Mouse (Mus musculus): Measurements from ENCODE around the gene Adad2. TPM values are rescaled to one million over a fixed set of nuclear protein-coding genes. Genes with fewer than 3 reads are reported as not detected.
A peak's percentile ranks its signal among the peaks of the same experiment; 100 is the strongest.

Gene Adad2
- total RNA-seq, 2 experiments from 2014 or later = not detected

DNA sequence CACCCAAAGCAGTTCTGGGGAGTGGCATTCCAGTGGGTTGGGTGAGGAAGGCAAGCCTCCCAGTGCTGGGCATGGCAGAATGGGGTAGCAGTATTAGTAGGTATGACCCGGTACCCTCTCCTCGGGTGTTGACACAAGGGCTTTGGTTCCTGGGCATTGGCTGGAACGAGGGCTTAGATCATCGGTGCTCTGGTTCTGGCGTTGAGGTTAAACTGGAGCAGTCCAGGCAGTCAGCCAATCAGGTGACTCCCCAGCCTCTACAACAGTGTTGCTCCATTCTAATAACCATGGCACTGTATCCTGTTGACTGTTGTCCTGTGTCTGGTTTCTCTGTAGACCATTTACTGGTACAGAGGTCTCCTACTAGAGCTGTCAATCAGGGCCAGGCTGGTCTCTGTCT is 5.0 kb downstream of the Adad2 start:
- peak; percentile 68 for DNase-seq

DNA sequence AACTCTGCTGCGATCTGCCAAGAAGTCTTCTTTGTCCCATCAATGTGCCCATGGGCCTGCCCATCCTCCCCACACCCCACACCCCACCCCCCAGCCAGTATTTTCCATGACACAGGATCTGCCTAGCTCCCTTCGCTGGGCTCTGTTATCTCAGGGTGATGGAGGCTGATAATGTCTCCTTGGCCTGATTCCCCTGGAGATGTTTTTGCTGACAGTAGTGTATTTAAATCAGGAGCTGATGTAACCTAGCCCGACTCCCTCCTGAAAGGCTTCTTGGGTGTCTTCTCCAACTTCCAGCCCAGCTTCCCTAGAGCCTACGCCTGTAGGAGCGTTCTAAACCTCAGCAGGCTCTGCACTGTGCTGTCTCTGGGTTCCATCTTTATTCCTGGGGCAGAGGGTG is 6.3 kb downstream of the Adad2 start:
- no peak for DNase-seq

DNA sequence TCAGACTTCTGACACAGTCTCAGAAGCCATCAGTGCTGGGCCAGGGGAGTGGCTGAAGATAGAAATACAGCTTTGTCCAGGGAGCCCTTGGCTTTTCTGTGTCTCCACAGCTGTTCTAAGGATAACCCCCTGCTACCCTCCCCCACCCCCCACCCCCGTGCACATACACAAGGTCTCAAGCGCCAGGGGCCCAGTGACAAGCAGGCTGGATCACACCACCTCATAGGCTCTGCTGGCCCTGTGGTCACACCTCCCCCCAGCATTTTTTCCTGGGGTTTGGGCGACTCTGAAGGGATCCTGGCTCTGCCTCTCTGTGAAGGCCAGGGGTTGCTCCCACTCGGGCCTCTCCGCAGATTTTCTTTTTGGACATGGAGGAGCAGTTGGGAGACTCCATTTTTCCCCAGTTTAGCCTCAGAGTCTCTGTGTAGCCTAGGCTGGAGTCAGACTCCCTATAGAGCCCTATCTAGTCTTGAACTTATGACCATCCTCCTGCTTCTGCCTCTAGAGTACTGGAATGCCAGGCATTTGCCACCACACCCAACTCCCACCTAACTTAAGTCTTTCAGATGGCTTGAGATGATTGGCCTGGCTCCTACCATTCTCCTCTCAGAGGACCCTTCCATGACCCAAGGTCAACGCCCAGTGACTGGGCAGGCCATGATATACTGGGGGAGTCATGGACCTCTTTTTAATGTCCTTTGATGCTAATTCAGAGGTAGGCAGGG is 7.7 kb downstream of the Adad2 start:
- DNase-seq = no peak

DNA sequence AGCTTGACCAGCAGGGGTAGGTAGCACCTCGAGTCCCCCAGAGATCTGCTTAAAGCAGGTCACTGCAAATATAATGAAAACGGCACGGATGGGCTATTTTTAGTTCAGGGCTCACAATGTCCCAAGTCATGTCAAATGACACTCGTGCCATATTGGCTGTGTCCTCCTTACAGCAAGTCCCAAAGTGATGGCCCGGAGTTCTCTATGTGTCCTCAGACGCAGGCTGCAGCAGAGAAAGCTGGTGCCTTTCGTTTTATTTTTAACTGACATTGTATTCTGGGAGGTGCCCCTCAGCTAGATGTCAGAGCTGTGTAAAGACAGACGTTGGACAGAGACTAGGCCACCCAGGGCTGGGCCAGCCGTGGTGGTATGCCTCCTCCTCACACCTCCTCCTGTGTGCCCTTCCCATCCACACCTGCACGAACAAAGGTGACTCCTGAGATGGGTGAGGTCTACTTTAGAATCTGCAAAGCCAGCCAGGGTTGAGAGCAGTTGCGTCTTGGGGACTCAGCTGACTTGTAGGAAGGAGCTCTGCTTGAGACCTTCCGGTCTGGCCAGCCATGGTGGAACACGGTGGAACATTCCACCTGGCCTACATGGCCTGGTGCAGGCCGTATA is 8.4 kb downstream of the Adad2 start:
- DNase-seq = no peak

DNA sequence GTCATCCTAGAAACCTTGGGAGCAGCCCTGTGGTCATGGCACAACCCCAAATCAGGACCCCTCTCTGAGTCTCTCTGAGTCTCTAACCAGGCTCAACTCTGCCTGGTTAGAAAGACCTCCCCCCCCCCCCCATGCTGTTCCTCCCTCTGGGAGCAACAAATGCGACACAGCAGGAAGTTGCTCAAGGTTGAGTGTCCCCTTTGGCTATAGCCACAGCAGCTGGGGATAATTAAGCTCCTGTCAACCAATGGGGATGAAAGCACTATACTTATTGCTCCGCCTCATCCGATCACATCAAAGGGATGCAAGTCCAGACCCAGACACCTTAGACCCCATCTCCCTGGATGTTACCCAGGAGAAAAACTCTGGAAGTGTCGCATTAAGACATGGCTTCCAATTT is 10.0 kb downstream of the Adad2 start:
- DNase-seq = no peak

DNA sequence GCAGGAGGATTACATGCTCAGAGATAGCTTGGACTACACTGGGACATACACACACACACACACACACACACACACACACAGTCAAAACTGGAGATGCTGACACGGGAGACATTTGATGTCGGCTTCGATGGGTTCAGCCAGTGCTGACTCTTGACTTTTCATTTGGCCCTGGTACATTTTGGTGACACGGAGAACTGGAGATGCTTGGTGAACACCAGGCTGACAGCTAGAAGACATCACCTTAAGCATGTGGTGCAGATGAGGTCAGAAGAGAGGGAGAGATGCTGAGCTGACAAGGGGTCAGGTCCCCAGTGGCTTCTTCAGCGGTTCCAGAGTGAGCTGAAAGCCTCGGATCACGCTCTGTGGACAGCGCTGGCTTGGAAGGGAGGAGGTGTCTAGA is 10.5 kb downstream of the Adad2 start:
- no peak for DNase-seq

DNA sequence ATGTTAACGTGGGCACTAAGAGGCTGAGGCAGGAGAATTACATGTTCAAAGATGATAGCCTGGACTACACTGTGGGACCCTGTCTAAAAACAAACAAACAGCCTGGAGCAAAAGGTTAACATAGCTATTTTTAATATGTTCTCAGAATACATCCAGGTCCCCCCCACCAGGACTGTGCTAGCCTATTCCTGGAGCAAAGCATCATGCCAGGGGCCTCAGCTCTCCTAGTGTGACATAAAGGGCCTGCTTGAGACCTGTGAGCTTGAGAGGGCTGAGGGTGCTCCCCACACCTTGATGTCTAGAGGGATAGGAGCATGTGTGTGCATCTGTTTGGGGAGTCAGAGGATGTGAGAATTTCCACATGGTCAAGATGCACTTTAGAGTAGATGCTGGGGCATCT is 11.2 kb downstream of the Adad2 start:
- DNase-seq = no peak

DNA sequence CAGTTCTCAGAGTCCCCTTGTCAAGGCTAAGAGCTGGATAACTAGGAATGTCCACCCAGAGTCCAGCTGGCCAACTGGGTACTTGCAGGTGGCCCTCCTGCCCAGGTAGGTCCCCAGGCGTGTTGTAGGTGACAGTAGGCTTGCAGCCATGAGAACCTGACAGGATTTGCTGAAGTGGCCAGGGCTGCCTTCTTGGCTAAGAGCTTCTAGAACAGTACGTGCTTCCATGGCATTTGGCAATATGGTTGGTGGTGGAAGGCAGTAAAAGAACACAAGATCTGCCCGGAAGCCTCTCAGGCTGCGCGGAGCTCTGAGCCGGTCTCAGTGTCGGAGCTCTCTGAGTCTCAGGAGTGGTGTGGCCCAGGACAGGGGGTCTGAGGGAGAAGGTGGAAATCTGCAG is 12.4 kb downstream of the Adad2 start:
- no peak for DNase-seq

DNA sequence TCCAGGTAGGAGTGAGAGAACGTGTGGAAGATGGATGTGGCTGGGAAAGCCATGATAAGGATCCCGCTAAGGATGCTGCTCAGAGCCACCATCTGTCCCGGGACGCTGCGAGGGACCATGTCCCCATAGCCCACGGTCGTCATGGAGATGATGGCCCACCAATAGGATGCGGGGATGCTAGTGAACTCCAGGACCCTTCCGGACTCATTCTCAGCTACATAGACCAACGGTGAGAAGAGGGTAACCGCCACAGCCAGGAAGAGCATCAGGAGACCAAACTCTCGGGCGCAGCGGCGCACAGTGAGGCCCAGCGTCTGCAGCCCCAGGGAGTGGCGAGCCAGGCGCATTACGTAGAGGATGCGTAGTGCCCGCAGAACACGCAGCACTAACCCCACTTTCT is 13.2 kb downstream of the Adad2 start:
- no peak for DNase-seq

DNA sequence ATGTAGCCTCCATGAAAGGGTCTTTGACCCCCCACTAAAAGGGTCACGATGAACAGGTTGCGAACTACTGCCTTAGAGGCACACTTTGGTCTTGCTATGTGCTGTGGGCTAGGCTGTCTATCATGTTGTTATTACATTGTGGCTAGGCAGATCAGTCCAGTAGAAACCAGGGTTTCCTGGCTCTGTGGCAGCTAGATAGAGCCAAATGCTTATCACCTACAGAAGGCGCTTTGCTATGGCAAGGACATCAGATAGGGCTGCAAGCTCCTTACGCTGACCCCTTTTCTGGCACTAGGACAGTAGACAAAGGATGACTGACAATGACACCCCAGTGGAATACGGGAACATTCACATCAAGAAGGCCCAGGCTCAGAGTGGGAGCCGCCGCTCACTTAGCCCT is 14.7 kb downstream of the Adad2 start:
- no peak for DNase-seq

DNA sequence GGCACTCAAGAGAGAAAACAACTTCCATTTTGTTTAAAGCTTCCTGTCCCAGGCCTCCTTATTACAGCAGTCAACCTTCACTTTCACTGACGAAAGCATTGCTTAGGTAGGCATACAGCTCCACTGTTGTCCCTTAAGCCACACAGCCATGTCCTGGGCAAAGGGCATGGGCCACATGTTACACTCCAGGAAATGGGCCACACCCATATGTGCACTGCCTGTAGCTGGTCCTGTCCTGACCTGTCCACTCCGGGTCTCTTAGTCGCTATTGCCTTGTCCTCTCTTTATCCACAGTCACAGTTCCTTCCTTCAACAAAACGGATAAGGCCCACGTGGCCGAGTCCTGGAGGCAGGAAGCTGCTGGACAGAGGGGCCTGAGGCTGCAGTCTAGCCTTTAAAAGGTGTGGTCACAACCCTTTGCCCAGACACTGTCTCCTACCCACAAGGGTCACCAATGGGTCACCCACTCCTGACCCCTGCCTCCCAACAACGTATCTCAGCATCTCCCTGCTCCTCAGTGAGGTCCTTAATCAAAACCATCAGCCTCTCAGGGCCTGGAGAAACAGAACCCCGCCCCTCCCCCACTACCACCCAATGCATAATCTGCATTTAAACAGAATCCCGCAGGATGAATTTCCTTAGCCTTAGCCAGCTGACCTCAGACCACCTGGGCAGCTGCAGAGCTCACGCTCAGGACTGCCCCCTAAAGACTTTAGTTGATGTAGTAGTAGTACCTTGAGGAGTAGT is 15.2 kb downstream of the Adad2 start:
- no peak for DNase-seq

DNA sequence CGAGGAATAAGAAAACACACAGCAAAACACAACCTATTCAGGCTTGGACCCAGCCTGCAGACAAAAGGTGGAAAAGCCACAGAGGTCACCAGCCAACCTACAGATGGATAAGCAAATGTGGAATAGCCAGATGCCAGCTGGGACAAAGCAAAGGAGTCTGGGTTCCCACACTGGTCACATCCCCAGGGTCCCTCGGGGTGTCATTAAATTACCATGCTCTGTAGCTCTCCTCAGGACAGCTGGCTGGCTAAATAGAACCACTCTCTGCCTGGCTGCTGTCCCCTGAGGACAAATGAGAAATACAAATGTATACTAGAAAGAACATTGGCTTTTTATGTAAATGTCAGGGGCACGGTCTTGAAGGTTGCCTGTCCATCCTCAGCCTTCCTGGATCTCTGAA is 18.3 kb downstream of the Adad2 start:
- peak; percentile 44 for DNase-seq

DNA sequence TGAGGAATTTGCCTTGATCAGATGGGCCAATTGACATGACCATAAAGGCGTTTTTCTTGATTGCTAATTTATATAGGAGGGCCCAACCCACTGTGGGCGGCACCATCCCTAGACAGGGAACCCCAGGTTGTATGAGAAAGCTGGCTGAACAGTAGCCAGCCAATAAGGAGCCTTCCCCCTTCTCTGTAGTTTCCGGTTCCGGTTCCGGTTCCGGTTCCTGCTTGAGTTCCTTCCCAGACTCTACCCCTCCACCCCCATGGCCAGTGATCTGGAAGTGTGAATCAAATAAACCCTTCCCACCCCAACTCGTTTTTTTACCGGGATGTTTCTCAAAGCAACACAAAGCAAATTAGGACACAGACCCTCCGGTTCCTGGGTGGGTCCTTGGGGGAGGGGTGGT is 19.7 kb downstream of the Adad2 start:
- DNase-seq = no peak

DNA sequence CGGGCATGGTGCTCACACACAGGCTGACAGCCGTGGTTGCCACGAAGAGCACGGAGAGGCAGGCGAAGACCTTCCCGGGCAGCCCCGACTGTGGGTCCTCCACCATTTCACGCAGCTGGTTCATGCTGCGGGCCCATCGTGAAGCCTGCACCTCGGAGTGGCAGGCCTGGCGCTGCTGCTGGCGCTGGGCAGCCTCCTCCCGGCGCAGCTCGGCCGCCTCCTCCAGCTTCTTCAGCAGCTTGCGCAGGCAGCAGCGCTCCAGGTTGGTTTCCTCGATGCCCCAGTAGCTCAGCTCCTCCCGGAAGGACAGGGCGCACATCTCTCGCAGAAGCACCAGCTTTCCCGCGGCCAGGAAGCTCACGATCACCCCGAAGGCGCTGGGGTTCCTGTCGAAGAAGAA is 20.4 kb downstream of the Adad2 start:
- DNase-seq = no peak

DNA sequence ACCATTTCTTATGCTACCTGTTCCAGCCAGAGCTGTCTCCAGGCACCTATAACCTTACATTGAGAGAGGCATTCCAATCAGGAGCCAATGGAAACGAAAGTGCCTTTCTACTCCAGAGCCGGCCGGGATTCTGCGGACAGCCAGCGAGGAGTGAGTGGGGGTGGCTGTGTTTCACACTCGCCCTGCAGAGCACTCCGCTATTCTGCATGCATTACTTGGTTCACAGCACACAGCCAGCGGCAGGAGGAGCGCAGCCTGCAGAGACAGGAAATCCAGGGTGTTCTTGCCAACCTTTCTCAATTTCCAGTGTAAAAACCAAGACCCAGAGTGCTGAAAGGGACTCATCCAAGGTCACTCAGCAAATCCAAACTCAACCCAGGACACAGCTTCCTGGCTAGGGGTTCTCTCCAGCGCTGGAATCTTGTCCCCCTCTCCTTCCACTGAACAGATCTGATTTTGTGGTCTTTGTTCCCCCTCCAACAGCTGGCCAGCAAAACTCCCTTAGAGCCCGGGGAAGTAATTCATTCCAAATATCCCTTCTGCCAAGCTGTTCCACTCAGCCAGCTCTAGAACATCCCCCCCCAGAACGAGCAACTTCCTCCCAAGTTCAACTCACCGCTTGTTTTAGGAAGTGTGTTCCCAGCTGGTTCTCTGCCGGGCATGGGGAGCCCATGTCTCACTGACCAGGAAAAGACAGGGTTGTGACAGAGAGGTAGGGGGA is 22.2 kb downstream of the Adad2 start:
- no peak for DNase-seq

DNA sequence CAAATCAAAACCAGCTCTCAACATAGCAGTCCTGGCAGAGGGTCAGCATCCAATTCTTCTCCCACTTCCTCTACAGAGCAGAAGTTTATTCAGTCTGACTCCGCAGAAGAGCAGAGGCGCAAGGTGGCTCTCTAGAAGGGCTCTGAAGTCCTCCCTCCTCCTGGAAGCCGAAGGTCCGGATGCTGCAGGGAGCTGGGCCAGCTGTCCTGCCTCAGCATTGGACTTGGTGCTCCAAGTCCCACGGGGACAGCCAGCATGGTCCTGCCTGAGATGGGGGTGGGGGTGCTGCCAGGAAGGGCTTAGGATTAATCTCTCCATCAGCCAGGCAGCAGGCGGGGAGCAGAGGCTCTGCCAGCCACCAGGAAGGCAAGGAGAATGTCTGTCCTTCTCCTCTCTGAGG is 22.8 kb downstream of the Adad2 start, which contains the start of gene Kcng4:
Kcng4 (minus strand) TSS at position 303 of the 400 bp plus-strand sequence.
- no peak for DNase-seq

DNA sequence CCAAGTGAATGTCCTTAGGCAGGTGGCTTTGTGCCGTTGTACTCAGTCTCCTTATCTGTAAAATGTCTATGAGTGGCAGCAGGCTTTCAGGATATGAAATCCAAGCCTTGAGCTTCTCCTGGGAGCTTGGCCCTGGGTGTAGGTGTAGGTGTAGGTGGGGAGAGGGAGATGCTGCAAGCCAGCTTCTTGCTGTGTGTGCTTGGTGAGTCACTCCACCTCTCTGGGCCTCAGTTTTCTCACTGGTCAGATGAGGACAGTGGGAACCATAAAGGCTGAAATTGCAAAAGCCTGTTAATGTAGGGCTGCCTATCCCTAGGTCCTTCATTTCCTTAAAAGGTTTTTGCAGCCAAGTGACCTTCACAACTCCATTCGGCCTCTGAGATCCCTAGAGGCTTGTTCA is 23.4 kb downstream of the Adad2 start:
- DNase-seq = no peak

DNA sequence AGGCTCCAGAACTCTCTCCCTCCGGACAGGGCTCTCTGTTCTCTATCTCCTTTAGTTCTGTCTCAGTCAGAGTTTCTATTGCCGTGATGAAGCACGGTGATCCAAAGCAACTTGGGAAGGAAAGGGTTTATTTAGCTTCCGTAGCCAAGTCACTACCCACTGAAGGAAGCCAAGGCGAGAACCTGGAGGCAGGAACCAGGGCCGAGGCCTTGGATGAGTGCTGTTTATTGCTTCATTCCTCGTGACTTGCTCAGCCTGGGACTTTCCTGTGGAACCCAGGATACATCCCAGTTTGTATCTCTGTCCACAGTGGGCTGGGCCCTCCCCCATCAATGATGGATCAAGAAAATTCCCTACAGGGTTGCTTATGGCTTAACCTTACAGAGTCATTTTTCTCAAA is 24.2 kb downstream of the Adad2 start:
- peak; percentile 49 for DNase-seq

DNA sequence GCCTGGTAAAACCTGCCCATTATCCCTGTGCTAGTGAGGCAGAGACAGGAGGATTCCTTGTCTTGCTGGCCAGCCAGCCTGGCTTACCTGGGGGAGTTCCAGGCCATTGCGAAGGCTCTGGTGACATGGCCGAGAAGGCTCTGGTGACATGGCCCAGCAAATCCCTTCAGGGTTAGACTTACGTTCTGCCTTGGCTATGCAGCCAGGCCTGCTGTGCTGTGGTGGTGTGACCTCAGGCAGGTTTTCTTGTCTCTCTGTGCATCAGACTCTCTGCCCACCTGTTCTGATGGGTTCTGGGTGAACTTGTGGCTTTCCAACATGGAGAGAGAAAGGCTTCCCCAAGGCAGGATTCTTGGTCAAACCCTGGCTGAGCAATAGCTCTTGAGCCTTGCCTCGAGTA is 24.8 kb downstream of the Adad2 start:
- no peak for DNase-seq

DNA sequence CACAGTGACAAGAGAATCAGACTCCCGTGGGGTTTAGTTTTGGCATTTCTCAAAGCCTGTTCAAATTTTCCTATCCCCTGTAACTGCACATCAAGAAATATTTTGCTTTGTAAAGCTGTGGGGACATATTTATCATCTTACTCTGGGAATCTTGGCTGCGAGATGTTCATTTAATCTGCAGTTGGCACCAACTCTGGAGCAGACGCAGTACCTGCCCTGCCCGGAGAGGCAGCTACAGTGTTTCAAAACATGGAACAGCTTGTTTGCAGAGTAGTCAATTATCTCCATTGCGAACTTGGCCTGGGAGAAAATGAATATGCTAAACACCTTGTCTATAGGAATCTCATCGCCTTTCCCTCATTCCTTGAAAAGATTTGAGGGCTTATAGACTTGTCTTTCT is 25.7 kb downstream of the Adad2 start:
- DNase-seq = no peak

DNA sequence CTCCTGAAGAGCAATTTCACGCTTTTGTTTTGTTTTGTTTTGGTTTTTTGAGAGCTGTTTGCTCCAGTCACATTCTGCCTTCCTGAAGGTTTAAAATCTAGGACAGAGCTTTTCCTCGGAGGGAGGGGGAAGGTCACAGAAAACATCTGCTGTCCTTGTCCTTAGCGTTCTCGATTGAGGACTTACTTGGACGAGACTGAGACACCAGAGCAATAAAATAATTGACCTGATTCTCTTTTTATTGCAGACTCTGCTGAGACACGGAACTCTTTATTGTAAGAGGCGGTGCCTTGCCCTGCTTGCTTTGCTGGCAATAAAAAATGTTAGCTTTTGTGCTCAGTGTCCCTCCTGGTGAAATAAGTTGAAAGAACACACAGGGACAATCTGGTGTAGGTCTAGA is 27.3 kb downstream of the Adad2 start:
- DNase-seq = no peak

DNA sequence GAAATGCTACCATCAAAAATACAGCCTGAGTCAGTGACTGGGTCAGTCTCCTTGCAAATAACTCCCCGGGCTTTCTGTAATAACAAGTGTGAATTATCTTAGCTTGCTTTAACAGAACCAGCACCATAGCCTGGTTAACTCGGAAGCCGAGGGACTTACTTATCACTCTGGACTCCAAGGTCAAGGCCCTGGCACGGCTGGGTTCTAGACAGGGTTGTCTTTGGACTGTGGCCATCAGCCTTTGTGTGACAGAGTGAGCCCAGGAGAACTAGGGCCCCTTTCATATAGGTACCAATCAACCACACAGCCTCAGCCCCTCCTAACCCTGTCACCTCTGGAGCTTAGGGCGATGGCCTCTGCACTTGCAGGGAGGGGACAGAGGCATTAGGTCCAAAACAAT is 28.5 kb downstream of the Adad2 start:
- DNase-seq = peak; percentile 69

DNA sequence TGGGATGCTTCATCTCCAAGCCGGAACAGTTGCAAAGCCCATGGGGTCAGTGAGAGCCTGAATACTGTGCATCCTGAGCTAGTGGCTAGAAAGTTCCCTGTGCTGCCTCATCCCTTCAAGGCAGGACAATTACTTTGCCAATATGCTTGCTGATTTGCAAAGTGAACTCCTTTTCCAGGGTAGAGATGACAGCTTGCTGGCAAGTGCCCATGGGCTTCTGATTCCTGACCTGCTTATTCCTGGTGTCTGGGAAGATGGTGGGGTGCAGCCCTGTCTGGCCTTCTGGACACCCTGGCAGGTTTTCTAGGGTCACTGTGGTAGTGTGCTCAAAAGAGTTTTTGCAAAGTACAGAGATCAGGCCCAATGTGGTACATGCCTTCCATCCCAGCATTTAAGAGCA is 30.4 kb downstream of the Adad2 start:
- no peak for DNase-seq
